Mouse (Mus musculus): ENCODE measurements around the gene Lbh.
A peak's percentile ranks its signal among the peaks of the same experiment; 100 is the strongest.

Gene Lbh

GRCm38 (mm10) chr17:72939569-72939899, 21.4 kb downstream of the Lbh start:
- DNase-seq: peak; percentile 44

- peak; percentile 82 for DNase-seq
Observed at GRCm38 (mm10) chr17:72944368-72944767, 26.3 kb downstream of the Lbh start.

GRCm38 (mm10) chr17:72947111-72947859, 29.2 kb downstream of the Lbh start:
- DNase-seq: peak; percentile 75

- peak; percentile 86 for DNase-seq
Observed at GRCm38 (mm10) chr17:72948119-72948518, 30.0 kb downstream of the Lbh start.

GRCm38 (mm10) chr17:72949247-72949701, 31.2 kb downstream of the Lbh start:
- DNase-seq: peak; percentile 61

DNA sequence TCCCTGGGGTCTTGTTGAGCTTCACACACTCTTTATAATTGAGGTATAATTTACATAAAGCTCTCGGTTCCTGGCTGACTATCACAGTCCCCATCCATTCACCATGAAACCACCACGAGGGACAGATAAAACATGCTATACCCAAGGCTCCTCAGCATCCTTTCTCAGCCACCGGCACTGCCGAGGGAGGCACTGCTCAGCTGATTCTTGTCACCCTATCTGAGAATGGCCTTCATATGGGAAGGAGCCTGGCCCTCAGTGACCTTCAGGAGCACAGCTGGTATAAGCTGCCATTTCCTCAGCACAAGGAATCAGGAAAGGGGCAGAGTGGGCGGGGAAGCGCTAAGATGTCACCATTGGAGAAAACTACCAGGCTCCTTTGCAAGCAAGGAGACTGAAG, 33.2 kb downstream of the Lbh start:
- DNase-seq: peak; percentile 76

- DNase-seq: peak; percentile 86
Observed at GRCm38 (mm10) chr17:72953811-72954685, 35.9 kb downstream of the Lbh start.

DNA sequence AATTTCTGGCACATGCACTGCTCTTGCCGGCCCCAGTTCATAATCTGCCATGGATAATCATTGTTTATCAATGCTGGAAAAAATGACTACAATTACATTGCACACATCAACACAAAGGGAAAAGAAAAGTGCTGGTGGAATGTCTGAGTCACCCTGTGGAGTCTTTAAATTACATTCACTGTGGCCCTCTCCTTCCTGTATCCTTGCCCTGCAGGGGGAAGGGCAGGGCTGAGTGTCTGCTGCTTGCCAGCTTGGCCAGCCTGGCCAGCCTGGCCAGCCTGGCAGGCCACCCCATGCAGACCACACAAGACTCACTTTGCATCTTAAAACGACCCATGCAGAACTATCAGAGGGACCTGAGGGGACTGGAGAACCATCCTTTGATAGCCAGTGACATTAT, 37.4 kb downstream of the Lbh start:
- peak; percentile 70 for DNase-seq

GRCm38 (mm10) chr17:72957016-72957415, 38.9 kb downstream of the Lbh start:
- DNase-seq: peak; percentile 73

DNA sequence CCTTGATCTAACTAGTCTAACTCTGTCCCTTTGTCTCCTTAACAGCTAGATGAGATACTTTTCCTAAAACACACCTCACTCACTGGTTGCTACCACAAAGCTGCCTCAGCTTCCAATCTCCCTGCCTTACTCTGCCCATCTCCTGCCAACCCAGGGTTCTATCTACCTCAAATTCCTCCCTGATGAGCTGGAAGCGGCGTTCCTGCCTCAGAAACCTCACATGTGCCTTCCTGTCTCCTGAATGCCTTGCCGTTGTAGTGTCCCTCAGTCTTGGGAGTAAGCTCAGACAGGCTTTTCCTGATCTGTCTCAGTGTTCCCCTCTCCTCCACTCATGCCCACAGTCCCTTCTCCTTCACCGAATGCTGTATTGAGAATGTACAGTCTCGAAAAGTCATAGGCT, 40.8 kb downstream of the Lbh start:
- peak; percentile 64 for DNase-seq

GRCm38 (mm10) chr17:72959497-72960039, 41.5 kb downstream of the Lbh start:
- DNase-seq: peak; percentile 39

GRCm38 (mm10) chr17:72960243-72960642, 42.1 kb downstream of the Lbh start:
- peak; percentile 69 for DNase-seq

GRCm38 (mm10) chr17:72960873-72961272, 42.8 kb downstream of the Lbh start:
- peak; percentile 93 for DNase-seq

- DNase-seq: peak; percentile 87
Observed at GRCm38 (mm10) chr17:72961953-72962630, 44.0 kb downstream of the Lbh start.

DNA sequence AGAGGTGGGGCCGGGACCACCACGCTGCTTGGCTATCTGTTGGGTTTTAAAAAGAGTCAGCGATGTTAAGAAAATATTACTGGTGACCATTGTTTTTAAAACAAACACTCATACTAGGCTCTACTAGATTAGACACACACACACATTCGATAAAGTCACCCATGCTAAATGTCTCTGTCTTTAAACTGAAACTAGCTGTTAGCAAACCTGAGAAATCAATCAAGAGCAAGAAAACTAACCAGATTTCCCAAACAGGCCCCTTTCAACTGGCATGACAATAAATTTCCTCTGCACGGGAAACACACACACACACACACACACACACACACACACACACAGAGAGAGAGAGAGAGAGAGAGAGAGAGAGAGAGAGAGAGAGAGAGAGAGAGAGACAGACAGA, 47.6 kb downstream of the Lbh start:
- DNase-seq: no peak

DNA sequence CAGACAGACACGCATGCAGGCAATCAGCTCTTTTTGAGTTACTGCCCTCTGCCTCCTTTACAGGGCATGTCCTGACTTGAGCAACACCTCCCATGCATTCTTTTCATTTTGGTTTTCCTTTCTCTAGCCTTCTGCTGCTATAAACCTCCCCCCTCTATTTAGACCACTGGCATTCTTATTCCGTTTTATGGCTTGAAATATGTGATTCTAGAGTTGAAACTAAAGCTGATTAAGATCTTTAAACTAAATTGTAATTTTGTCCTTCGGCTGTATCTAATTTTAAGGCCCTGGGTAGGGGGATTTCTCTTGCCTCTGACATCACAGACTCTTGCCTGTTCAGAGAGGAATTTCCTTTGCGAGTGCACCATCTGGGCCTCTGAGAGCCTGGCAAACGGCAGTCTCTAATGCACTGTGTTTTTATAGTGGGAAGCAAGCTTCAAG, 48.0 kb downstream of the Lbh start:
- no peak for DNase-seq

GRCm38 (mm10) chr17:72966878-72967277, 48.8 kb downstream of the Lbh start:
- peak; percentile 95 for DNase-seq

- peak; percentile 30 for DNase-seq
Observed at GRCm38 (mm10) chr17:72967371-72968175, 49.5 kb downstream of the Lbh start.

GRCm38 (mm10) chr17:72968666-72969065, 50.6 kb downstream of the Lbh start:
- DNase-seq: peak; percentile 39

- peak; percentile 86 for DNase-seq
Observed at GRCm38 (mm10) chr17:72970631-72971161, 52.6 kb downstream of the Lbh start.

- peak; percentile 96 for DNase-seq
Observed at GRCm38 (mm10) chr17:72973041-72973440, 54.9 kb downstream of the Lbh start.
